Mouse (Mus musculus): ENCODE measurements around the gene Il2. TPM values are rescaled to one million over a fixed set of nuclear protein-coding genes. Genes with fewer than 3 reads are reported as not detected.
A peak's percentile ranks its signal among the peaks of the same experiment; 100 is the strongest.

Gene Il2
- polyA plus RNA-seq, 2 experiments, result 0.03 to 0.09 TPM

GRCm38 (mm10) chr3:37084860-37085259, 40.9 kb downstream of the Il2 start:
- ATAC-seq (ENCODE audit: insufficient read depth) (no peak), DNase-seq (ENCODE audit: low read depth in 3 of 3, low spot score in 3 of 3) (no peak)
- TF ChIP-seq CTCF (IDR thresholded peaks at IDR 0.05; ENCODE audit: low read depth) (no peak), EP300 (IDR thresholded peaks at IDR 0.05; ENCODE audit: low read depth) (no peak)
- no peak overlapping the region for H3K9ac ChIP-seq (replicated peaks)
- H3K36me3 ChIP-seq (replicated peaks; ENCODE audit: control insufficient read depth, insufficient read depth, low read depth), result no peaks in the 10 kb centered on the region
- no peaks in the 10 kb centered on the region for H3K27me3 ChIP-seq (ENCODE audit: control insufficient read depth, insufficient read depth, low read length)
- no peaks in the 10 kb centered on the region for H3K4me1 ChIP-seq (replicated peaks; ENCODE audit: control insufficient read depth in 2 of 2, insufficient read depth in 2 of 2, low read length in 1 of 2)
- H3K4me3 ChIP-seq (ENCODE audit: insufficient read depth in 1 of 2, low read depth in 2 of 2, low read length in 2 of 2), result no peak overlapping the region
- 48% methylated on average over 4 of the region's 4 CpGs for WGBS (ENCODE audit: insufficient replicate concordance)
- no peaks in the 10 kb centered on the region for H3K9me3 ChIP-seq (ENCODE audit: control insufficient read depth, low read length)
- no peak overlapping the region for H3K27ac ChIP-seq
- H3K4me2 ChIP-seq (ENCODE audit: low read depth), result no peak overlapping the region

DNA sequence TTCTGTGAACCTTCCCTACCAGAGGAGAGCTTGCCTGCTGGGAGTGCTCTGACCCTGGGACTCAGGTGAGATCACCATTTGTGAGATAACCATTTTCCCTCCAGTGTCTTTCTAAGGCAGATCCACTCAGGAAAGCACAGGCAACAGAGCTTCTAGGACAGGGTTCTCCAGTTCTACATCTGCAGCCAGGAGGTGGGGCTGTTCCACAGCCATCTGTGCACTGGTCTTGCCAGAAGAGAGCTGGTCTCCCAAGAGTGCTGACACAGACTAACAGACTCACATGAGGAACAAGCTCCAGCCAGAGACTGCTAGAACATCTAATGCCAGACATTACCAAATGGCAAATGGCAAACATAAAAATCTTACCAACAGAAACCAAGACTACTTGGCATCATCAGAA, 52.5 kb downstream of the Il2 start:
- TF ChIP-seq EP300 (IDR thresholded peaks at IDR 0.05; ENCODE audit: low read depth) (no peak), CTCF (IDR thresholded peaks at IDR 0.05; ENCODE audit: low read depth) (peak; percentile 48)
- DNase-seq (ENCODE audit: low read depth in 3 of 3, low spot score in 3 of 3), result no peak

More for the DNA sequence above, 52.5 kb downstream of the Il2 start:
- H3K27me3 ChIP-seq (ENCODE audit: control insufficient read depth, insufficient read depth, low read length), result no peaks in the 10 kb centered on the region
- no peaks in the 10 kb centered on the region for H3K4me1 ChIP-seq (replicated peaks; ENCODE audit: control insufficient read depth in 2 of 2, insufficient read depth in 2 of 2, low read length in 1 of 2)
- H3K4me3 ChIP-seq (ENCODE audit: insufficient read depth in 1 of 2, low read depth in 2 of 2, low read length in 2 of 2), result no peak overlapping the region
- H3K9me3 ChIP-seq (ENCODE audit: control insufficient read depth, low read length), result no peaks in the 10 kb centered on the region
- H3K27ac ChIP-seq, result no peak overlapping the region
- H3K36me3 ChIP-seq (replicated peaks; ENCODE audit: control insufficient read depth, insufficient read depth, low read depth), result no peaks in the 10 kb centered on the region
- H3K4me2 ChIP-seq (ENCODE audit: low read depth), result no peak overlapping the region
- ATAC-seq (ENCODE audit: insufficient read depth), result no peak
- H3K9ac ChIP-seq (replicated peaks), result no peak overlapping the region

Other genes starting within 250 kb of the Il2 start
- gene Adad1, start 62.4 kb downstream of the Il2 start, polyA plus RNA-seq (2012; rRNA removed), result 0.07 TPM in 1 of 2 replicates, not detected in the other
- gene Adad1, start 62.4 kb downstream of the Il2 start, polyA plus RNA-seq (2014; fragmentation: Nextera tagmentation; extraction: Ambion mirVana), result 0.39 TPM in 1 of 2 replicates, not detected in the other
- not detected in 2 replicates for gene Il21, start 106.7 kb upstream of the Il2 start, polyA plus RNA-seq (2012; rRNA removed)
- not detected in 2 replicates for gene Il21, start 106.7 kb upstream of the Il2 start, polyA plus RNA-seq (2014; fragmentation: Nextera tagmentation; extraction: Ambion mirVana)
- 1.7 and 2.2 TPM in 2 replicates for gene Bbs12, start 186.6 kb upstream of the Il2 start, polyA plus RNA-seq (2012; rRNA removed)
- 4.4 and 4.8 TPM in 2 replicates for gene Bbs12, start 186.6 kb upstream of the Il2 start, polyA plus RNA-seq (2014; fragmentation: Nextera tagmentation; extraction: Ambion mirVana)
- 0.70 and 1.6 TPM in 2 replicates for gene Cetn4, start 186.7 kb upstream of the Il2 start, polyA plus RNA-seq (2012; rRNA removed)
- gene Cetn4, start 186.7 kb upstream of the Il2 start, polyA plus RNA-seq (2014; fragmentation: Nextera tagmentation; extraction: Ambion mirVana), result 1.6 and 1.9 TPM in 2 replicates
- 0.03 and 0.06 TPM in 2 replicates for gene Fgf2, start 222.4 kb upstream of the Il2 start, polyA plus RNA-seq (2012; rRNA removed)
- gene Fgf2, start 222.4 kb upstream of the Il2 start, polyA plus RNA-seq (2014; fragmentation: Nextera tagmentation; extraction: Ambion mirVana), result 0.13 and 0.14 TPM in 2 replicates